Mouse (Mus musculus): Measurements from ENCODE around the gene Dvl3. TPM values are rescaled to one million over a fixed set of nuclear protein-coding genes. Genes with fewer than 3 reads are reported as not detected.

Gene Dvl3
- polyA plus RNA-seq, 1 experiment, result 18.4 TPM

DNA sequence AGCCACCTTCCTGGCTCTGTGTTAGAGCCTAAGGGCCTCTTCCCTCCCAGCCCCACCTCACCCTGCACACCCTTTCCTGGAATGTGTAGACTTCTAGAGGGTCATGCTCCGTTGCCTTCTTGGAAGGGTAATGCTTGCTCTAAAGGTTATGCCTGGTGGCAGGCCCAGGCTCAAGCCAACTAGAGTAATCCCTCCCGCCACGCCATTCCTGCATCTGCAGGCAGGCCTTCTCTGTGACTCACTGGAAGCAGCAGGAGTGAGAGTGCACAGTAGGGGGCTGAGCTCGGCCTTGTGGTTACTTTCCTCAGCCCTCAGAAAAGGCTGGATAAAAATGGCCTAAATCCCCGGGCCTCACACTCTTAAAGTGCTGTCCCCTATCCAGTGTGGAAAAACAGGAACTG, 20.3 kb downstream of the Dvl3 start:
- 27% methylated on average over 5 of the region's 5 CpGs for WGBS
- DNase-seq (ENCODE audit: low read depth, low spot score), result no peak

DNA sequence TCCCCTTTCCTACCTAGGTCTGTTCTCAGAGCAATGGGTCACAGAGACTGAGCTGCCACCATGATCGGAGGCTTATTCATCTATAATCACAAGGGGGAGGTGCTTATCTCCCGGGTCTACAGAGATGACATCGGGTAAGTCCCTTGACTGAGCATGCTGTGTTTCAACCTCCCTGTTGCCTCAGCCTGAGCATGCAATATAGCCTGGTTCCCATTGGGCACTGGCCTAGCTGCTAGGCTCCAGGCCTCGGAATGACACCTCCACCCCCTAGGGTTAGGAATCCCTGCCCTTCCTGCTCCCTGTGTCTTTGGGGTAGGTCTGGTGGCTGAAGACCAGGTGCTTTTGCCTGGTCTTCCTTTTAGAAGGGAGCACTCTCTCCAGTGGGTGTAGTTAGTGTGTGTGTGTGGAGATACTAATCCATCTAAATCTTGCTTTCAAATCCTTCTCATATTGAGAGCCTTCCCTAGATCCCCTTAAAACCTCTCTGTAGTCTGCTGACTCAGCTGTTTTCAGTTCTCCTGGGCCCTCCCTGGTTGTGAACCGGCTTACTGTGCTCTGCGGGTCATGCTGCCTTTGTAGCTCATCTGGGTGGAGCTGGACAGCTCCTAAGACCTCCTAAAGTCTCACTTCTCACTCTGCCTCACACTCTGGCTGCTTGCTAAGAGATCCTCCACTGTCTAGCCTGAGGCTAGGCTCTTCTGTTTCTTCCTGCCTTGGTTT, 21.0 kb downstream of the Dvl3 start:
- no peak for DNase-seq (ENCODE audit: low read depth, low spot score)
- 42% methylated on average over 6 of the region's 6 CpGs for WGBS

DNA sequence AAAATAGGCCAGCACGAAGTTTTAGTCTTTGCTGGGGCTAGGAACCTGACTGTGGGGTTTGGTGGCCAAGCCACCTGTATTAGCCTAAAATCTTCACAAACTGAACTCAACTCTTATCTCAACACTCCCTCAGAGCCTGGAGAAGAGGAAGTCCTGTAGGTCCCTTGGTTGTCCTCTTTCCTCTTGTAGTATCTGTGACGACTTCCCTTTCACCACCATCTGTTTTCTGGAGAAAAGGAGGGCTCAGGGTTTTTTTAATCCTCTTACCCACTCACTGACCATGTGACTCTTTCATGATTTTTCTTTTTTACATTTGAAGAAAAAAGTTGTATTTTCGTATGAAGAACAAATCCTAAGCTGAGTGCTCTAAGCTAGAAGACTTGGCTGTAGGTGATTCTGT, 22.9 kb downstream of the Dvl3 start:
- DNase-seq (ENCODE audit: low read depth, low spot score), result no peak
- 78% methylated on average over 3 of the region's 3 CpGs for WGBS

DNA sequence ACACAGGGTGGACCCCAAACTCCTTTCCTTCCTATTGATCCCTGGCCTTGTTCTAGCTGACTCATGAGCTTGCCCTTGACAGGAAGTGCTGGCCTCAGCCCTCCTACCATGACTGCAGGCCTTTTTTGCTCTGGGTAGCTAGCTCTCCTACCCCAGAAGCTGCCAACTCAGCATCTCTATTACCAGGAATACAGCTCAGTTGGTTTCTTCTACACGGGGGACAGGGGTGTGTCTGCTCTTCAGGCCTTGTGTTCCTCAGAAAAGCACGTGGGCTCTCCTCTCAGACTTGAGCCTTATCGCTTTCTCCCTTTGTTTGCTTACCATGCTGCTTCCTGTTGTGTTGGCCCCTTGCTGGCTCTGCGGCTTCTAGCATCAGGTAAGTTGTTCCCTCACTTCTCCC, 23.7 kb downstream of the Dvl3 start:
- DNase-seq (ENCODE audit: low read depth, low spot score), result no peak
- 50% methylated on average over 4 of the region's 4 CpGs for WGBS

DNA sequence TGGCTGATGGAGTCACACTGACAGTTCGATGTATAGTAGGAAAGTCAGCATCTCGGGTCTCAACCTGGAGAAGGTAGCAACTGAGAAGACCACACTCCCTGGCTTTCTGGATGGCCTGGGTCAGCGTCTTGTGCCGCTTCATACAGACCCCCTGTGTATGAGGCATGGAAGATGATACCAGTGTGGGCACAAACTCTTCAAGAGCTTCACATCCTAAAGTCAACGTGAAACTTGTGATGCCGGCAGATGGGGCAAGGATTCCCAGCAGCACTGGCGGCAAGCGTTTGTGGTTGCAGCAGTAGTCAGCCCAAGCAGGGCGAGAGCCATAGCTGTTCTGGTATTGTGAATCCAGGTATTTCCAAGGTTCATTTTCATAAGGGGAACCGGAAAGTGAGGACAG, 28.9 kb downstream of the Dvl3 start:
- WGBS, result 94% methylated on average over 10 of the region's 10 CpGs
- no peak for DNase-seq (ENCODE audit: low read depth, low spot score)

DNA sequence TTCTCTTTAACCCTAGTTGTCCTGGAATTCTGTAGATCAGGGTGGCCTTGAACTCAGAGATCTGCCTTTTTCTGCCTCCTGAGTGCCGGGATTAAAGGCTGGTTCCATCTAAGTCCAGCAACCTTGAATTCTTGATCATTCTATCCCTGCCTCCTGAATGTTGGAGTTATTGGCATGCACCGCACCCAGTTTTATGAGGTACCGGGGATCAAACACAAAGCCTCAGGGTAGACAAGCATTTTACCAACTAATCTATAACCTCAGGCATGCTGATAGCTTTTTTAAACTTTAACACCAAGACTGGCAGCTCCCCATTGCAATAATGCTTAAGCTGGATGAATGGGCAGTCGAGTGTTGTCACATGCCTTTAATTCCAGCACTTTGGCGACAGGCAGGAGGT, 30.6 kb downstream of the Dvl3 start:
- 23% methylated on average over 5 of the region's 5 CpGs for WGBS
- no peak for DNase-seq (ENCODE audit: low read depth, low spot score)

DNA sequence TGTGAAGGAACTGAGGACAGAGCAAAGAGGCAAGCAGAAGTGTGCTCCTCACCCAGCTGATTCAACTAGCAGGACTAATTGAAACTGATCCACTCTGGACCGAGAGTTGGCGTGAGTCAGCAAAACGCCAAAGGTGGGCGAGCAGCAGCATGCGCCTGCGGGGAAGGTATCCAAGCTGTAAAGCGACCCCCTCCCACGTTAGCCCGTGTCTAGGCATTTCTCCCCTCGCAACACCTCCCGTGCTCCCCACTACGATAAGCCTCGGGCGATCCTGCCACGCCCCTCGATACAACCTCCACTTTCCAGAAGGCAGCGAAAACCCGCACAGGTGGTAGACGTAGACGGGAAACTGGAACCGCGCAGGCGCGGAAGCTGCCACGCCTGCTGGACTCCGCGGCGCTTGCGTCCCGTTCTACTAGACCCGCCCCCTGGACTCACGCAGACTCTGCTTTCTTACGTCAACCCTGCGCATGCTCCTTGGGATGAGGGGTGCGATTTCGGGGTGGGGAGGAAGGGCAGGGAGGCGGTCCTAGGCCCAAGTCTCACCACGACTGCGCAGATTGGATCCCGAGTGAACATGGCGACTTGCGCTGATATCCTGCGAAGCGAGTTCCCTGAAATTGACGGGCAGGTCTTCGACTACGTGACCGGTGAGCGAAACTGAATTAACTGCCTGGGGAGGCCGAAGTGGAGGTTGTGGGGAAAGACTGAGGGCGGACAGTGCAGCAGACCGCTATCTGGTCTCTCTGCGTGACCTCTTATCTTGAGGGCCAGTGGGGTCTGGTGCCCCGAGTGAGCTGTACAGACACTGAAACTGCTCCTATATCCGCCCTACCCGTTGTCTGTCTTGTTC, 31.5 kb downstream of the Dvl3 start, which contains the start of gene Abcf3:
TSS of gene Abcf3 (plus strand) at position 482 of the 853 bp plus-strand sequence.
- DNase-seq (ENCODE audit: low read depth, low spot score), result peak; percentile 99
- WGBS, result under 1% methylated on average over 56 of the region's 56 CpGs

DNA sequence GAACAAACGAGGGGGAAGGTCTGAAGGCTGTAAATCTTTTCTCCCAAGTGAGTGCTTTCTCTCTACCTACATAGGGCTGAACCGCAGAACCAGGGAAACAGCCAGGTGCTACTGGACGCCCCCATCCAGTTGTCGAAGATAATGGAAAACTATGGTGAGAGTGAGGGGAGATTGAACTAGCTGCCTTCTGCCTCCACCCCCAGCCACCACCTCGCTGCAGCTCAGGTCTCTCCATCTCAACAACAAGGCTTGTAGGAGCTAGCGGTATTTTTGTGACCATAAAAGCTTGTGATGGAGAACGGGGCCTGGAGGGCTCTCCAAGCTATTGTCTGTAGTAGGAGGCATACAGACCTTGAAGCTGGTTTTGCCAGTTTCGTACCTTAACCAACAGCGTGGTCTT, 32.4 kb downstream of the Dvl3 start:
- 32% methylated on average over 9 of the region's 9 CpGs for WGBS
- DNase-seq (ENCODE audit: low read depth, low spot score), result no peak

DNA sequence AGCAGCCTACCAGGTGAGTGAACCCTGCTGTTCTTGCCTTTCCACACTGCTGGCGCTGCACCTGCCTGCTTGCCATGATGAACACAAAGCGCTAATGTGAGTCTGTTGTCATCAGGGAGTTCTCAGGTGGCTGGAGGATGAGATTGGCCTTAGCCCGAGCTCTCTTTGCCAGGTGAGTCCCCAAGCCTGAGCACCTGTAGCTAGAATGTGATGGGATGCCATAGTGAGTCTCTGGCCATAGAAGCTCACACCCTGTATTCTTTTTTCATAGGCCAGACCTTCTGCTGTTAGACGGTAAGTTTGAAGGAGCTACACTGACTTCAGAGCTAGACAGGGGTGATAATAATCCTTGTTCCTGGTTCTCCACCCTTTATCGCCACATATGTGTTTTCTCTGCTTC, 34.9 kb downstream of the Dvl3 start:
- DNase-seq (ENCODE audit: low read depth, low spot score), result no peak
- WGBS, result 98% methylated on average over 5 of the region's 5 CpGs

DNA sequence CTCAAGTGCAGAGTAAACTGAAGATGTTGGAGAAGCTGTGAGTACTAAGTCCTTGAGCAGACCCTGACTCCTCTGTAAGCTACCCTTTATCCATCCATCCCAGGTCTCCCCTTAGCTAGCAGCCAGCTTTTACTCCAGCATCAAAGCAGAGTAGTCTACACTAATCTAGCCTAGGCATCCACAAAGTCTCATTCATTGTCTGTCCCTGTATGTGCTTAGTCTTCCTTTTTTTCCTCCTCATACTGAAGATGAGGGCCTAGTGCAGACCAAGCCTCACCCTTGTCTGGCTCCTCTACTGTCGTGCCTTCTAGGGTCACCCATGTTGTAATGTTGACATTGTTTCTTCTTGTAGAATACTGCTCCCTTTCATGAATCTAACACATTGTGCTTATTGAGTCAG, 35.8 kb downstream of the Dvl3 start:
- 50% methylated on average over 1 of the region's 1 CpGs for WGBS
- no peak for DNase-seq (ENCODE audit: low read depth, low spot score)

DNA sequence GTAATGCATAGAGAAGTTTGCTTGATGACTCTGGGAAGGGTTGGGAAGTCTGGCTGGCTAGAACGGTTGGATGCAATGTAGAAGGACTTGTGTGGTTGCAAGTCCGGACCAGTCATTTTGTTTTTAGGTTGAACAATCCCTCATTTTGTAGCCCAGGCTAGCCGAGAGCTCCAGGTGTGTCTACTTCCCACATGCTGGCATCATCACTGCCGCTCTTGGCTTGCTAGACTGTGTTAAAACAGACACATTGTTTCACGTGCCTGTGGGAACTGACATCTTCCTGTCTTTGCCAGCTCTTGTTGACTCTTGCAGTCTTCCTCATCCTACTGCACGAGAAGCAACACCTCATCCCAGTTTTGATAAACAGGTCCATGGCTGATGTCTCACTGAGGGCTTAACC, 38.2 kb downstream of the Dvl3 start:
- no peak for DNase-seq (ENCODE audit: low read depth, low spot score)
- 84% methylated on average over 6 of the region's 6 CpGs for WGBS

DNA sequence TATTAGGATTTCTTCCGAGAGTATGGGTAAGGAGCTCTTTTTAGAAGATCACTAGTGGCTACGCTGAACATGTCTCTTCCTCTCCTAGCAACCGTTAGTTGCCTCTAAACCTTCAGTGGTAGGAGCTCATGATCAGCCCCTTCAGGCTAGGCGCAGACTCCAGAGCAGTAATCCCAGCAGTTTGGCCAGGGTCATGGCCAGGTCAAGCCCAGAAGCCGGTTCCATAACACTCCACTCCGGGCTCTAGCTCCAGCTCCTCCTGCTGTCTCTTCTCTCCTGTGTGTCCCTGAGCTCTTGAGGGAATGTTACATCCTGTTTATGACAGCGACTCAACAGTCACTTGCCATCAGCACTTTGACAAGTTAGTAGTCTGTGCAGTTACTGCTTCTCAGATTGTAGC, 40.6 kb downstream of the Dvl3 start:
- 61% methylated on average over 7 of the region's 7 CpGs for WGBS
- DNase-seq (ENCODE audit: low read depth, low spot score), result no peak

DNA sequence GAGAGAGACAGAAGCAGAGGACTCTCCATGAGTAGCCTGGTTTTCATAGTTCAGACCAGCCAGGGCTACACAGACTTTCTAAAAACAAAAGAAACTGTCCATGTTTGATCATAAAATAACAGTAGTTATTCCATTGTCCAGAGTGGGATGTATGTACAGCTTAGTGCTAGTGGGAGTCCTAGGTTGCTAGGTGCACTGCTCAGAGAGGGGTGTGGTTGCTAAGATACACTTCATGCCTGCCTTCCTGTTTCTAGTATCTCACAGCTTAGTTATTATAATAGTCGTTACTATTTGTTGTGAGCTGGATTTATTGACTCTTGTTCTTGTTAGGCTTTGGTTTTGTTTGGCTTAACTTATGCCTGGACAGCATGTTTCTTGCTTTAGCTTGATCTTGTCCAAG, 48.3 kb downstream of the Dvl3 start:
- WGBS, result 26% methylated on average over 1 of the region's 1 CpGs
- no peak for DNase-seq (ENCODE audit: low read depth, low spot score)

Other genes with a start within 250 kb of the Dvl3 start
- gene Parl, start 214.6 kb upstream of the Dvl3 start, polyA plus RNA-seq (2012; rRNA removed), result 43.5 and 46.1 TPM in 2 replicates
- 0.12 and 0.38 TPM in 2 replicates for gene Cyp2ab1, start 191.6 kb upstream of the Dvl3 start, polyA plus RNA-seq (2012; rRNA removed)
- gene Abcc5, start 90.6 kb upstream of the Dvl3 start, polyA plus RNA-seq (2012; rRNA removed), result 15.0 and 22.3 TPM in 2 replicates
- 28.8 and 30.9 TPM in 2 replicates for gene Eif2b5, start 18.2 kb upstream of the Dvl3 start, polyA plus RNA-seq (2012; rRNA removed)
- gene Ap2m1, start 18.5 kb downstream of the Dvl3 start, polyA plus RNA-seq (2012; rRNA removed), result 553 and 587 TPM in 2 replicates
- gene Abcf3, start 31.6 kb downstream of the Dvl3 start, polyA plus RNA-seq (2012; rRNA removed), result 35.9 and 46.4 TPM in 2 replicates
- 2.2 and 4.6 TPM in 2 replicates for gene Vwa5b2, start 72.5 kb downstream of the Dvl3 start, polyA plus RNA-seq (2012; rRNA removed)
- gene Eef1akmt4, start 94.6 kb downstream of the Dvl3 start, polyA plus RNA-seq (2012; rRNA removed), result 16.9 and 18.6 TPM in 2 replicates
- 0.16 TPM in 1 of 2 replicates, not detected in the other for gene Gm49333, start 94.6 kb downstream of the Dvl3 start, polyA plus RNA-seq (2012; rRNA removed)
- 21.1 and 24.1 TPM in 2 replicates for gene Alg3, start 94.8 kb downstream of the Dvl3 start, polyA plus RNA-seq (2012; rRNA removed)
- 2.0 and 3.3 TPM in 2 replicates for gene Camk2n2, start 104.3 kb downstream of the Dvl3 start, polyA plus RNA-seq (2012; rRNA removed)
- 0.43 and 0.49 TPM in 2 replicates for gene Ece2, start 112.8 kb downstream of the Dvl3 start, polyA plus RNA-seq (2012; rRNA removed)
- 96.4 and 100 TPM in 2 replicates for gene Psmd2, start 134.7 kb downstream of the Dvl3 start, polyA plus RNA-seq (2012; rRNA removed)
- 150 and 288 TPM in 2 replicates for gene Eif4g1, start 151.3 kb downstream of the Dvl3 start, polyA plus RNA-seq (2012; rRNA removed)
- gene Fam131a, start 176.3 kb downstream of the Dvl3 start, polyA plus RNA-seq (2012; rRNA removed), result 3.4 and 3.8 TPM in 2 replicates
- 27.7 and 28.1 TPM in 2 replicates for gene Polr2h, start 200.7 kb downstream of the Dvl3 start, polyA plus RNA-seq (2012; rRNA removed)
- 87.7 and 159 TPM in 2 replicates for gene Clcn2, start 200.8 kb downstream of the Dvl3 start, polyA plus RNA-seq (2012; rRNA removed)
- 2.4 and 3.6 TPM in 2 replicates for gene Chrd, start 216.1 kb downstream of the Dvl3 start, polyA plus RNA-seq (2012; rRNA removed)
- 10.2 and 11.9 TPM in 2 replicates for gene Thpo, start 217.5 kb downstream of the Dvl3 start, polyA plus RNA-seq (2012; rRNA removed)

All from large intestine, adult 2 months (tissue).